Mouse (Mus musculus) thymus, postnatal 0 days (tissue): ENCODE data around the gene Fam149a. TPM values are rescaled to one million over a fixed set of nuclear protein-coding genes. Genes with fewer than 3 reads are reported as not detected.

Experiments
- DNase-seq: peaks from one replicate; pipeline ENCODE4 v3.0.0-alpha.2; 2015; ENCODE audit warnings: low spot score
- polyA plus RNA-seq: library from polyadenylated mRNA; unstranded; fragments of >200 nt; fragmentation: Nextera tagmentation; extraction: Ambion mirVana; gene quantifications from 2 replicates; pipeline ENCODE4 v1.2.1, GENCODE M21; 2015

The Fam149a gene
- polyA plus RNA-seq: 1.1 and 1.3 TPM in 2 replicates

GRCm38 (mm10) chr8:45381963-45382347 is at the start of gene Fam149a:
Fam149a (minus strand) TSS chr8:45382291.
- no peak for DNase-seq

GRCm38 (mm10) chr8:45420151-45420550 is 38.1 kb upstream of the Fam149a start:
- DNase-seq: no peak

GRCm38 (mm10) chr8:45414965-45415364 is 32.9 kb upstream of the Fam149a start:
- DNase-seq: no peak

GRCm38 (mm10) chr8:45410882-45411281 is 28.8 kb upstream of the Fam149a start, which contains the start of gene Tlr3:
Tlr3 (minus strand) TSS chr8:45411080.
- no peak for DNase-seq

- DNase-seq: no peak
Observed at GRCm38 (mm10) chr8:45410146-45410880, 28.2 kb upstream of the Fam149a start.

GRCm38 (mm10) chr8:45409702-45410101 is 27.6 kb upstream of the Fam149a start:
- no peak for DNase-seq

- DNase-seq: no peak
Observed at GRCm38 (mm10) chr8:45383250-45383649, 1.2 kb upstream of the Fam149a start.

GRCm38 (mm10) chr8:45381075-45381962 is 772 bp downstream of the Fam149a start:
- no peak for DNase-seq

- no peak for DNase-seq
Observed at GRCm38 (mm10) chr8:45380598-45380997, 1.5 kb downstream of the Fam149a start.

GRCm38 (mm10) chr8:45374071-45374470 is 8.0 kb downstream of the Fam149a start:
- no peak for DNase-seq

GRCm38 (mm10) chr8:45367154-45367553 is 14.9 kb downstream of the Fam149a start:
- no peak for DNase-seq

GRCm38 (mm10) chr8:45363220-45363619 is 18.9 kb downstream of the Fam149a start:
- no peak for DNase-seq

- DNase-seq: no peak
Observed at GRCm38 (mm10) chr8:45362323-45362722, 19.8 kb downstream of the Fam149a start.

- DNase-seq: no peak
Observed at GRCm38 (mm10) chr8:45359091-45359605, 22.9 kb downstream of the Fam149a start.

- DNase-seq: no peak
Observed at GRCm38 (mm10) chr8:45358132-45358918, 23.8 kb downstream of the Fam149a start.

GRCm38 (mm10) chr8:45355809-45356208 is 26.3 kb downstream of the Fam149a start:
- DNase-seq: no peak

- DNase-seq: peak; percentile 55
Observed at GRCm38 (mm10) chr8:45345031-45345430, 37.1 kb downstream of the Fam149a start.

- no peak for DNase-seq
Observed at GRCm38 (mm10) chr8:45344298-45344697, 37.8 kb downstream of the Fam149a start.

- DNase-seq: no peak
Observed at GRCm38 (mm10) chr8:45341630-45342628, 40.2 kb downstream of the Fam149a start.

GRCm38 (mm10) chr8:45333493-45333892 is 48.6 kb downstream of the Fam149a start:
- no peak for DNase-seq
